Mouse (Mus musculus) kidney, adult 8-10 months (tissue): Measurements from ENCODE around the gene Pot1a.

ENCODE experiments used
- DNase-seq, 2 experiments: peaks; one replicate each; pipeline ENCODE4 v3.0.0; 2022

Gene Pot1a

GRCm38 (mm10) chr6:25808806-25809495 lies at the start of gene Pot1a:
TSS of gene Pot1a (minus strand) at chr6:25809246.
- peak; percentile 96 to 97 for DNase-seq

GRCm38 (mm10) chr6:25836261-25836660 lies 27.2 kb upstream of the Pot1a start:
- no peak for DNase-seq

- DNase-seq, result no peak
Observed at GRCm38 (mm10) chr6:25806021-25806420, 3.0 kb downstream of the Pot1a start.

- DNase-seq, result no peak
Observed at GRCm38 (mm10) chr6:25802269-25802668, 6.8 kb downstream of the Pot1a start.

- DNase-seq, result no peak
Observed at GRCm38 (mm10) chr6:25801230-25801629, 7.8 kb downstream of the Pot1a start.

- peak in 1 of 2 experiments; percentile 1 for DNase-seq
Observed at GRCm38 (mm10) chr6:25768238-25768637, 40.8 kb downstream of the Pot1a start.

GRCm38 (mm10) chr6:25767552-25767951 lies 41.5 kb downstream of the Pot1a start:
- DNase-seq, result no peak

GRCm38 (mm10) chr6:25767073-25767472 lies 42.0 kb downstream of the Pot1a start:
- peak in 1 of 2 experiments; percentile 6 for DNase-seq

- no peak for DNase-seq
Observed at GRCm38 (mm10) chr6:25766283-25766682, 42.8 kb downstream of the Pot1a start.

GRCm38 (mm10) chr6:25752651-25753050 lies 56.4 kb downstream of the Pot1a start:
- DNase-seq, result no peak

GRCm38 (mm10) chr6:25736533-25736932 lies 72.5 kb downstream of the Pot1a start:
- no peak for DNase-seq

- no peak for DNase-seq
Observed at GRCm38 (mm10) chr6:25726560-25726959, 82.5 kb downstream of the Pot1a start.

GRCm38 (mm10) chr6:25710601-25711000 lies 98.4 kb downstream of the Pot1a start:
- DNase-seq, result no peak

- DNase-seq, result peak; percentile 1 to 41
Observed at GRCm38 (mm10) chr6:25709250-25709895, 99.7 kb downstream of the Pot1a start.

- no peak for DNase-seq
Observed at GRCm38 (mm10) chr6:25699956-25700355, 109.1 kb downstream of the Pot1a start.
